Comparison of ENCODE assay signal across 29 mouse cellular contexts in the genomic region with DNA sequence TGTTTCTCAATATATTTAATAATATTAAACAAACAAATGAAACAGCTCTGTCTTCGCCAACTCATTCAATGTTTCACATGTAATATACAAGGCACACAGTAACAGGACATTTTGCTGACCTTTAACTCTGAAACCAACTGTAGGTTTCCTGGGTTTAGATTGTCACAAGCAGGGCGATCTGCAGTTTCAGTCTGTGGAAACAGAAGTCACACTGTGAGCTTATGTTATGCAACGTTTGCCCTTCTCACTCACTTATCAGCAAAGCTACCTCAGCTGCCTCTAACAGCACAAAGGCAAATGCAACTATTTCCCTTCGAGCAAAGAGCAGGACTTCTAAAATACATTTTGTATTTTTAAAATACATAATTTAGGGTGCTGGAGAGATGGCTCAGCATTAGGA.
"Had no signal": no experiment of that assay in that cellular context is flagged by ENCODE, and none has a peak within 500 bp of the region (broad histone marks: within the 10 kb centered on the region; RNA-seq: fewer than 3 reads in every experiment).

No protein-coding gene starts in this region.

- H3K9ac ChIP-seq: limb, embryonic 12.5 days; limb, embryonic 13.5 days; limb, embryonic 15.5 days; liver, embryonic 13.5 days; liver, embryonic 14.5 days; lung, embryonic 14.5 days; lung, embryonic 15.5 days; midbrain, embryonic 12.5 days; midbrain, embryonic 13.5 days; midbrain, embryonic 15.5 days; neural tube, embryonic 12.5 days had no signal

- DNase-seq: layer of hippocampus, postnatal 36 days; left cerebral cortex, postnatal 4 days; liver, embryonic 13.5 days; lung, adult 18-20 months; lung, adult 2 months; lung, embryonic 14.5 days; lung, postnatal 10 days; lung, postnatal 14 days; lung, postnatal 36 days; lung, postnatal 4 days; midbrain, embryonic 14.5 days had no signal

- H3K9me3 ChIP-seq: limb, embryonic 10.5 days; limb, embryonic 12.5 days; limb, embryonic 13.5 days; limb, embryonic 15.5 days; liver, embryonic 13.5 days; lung, embryonic 15.5 days; megakaryocyte, embryonic 14.5 days; midbrain, embryonic 10.5 days; midbrain, embryonic 12.5 days; midbrain, embryonic 13.5 days; midbrain, embryonic 15.5 days; neural tube, embryonic 12.5 days had no signal

- H3K27ac ChIP-seq: left cerebral cortex, adult 2 months; limb, embryonic 10.5 days; limb, embryonic 12.5 days; limb, embryonic 13.5 days; limb, embryonic 15.5 days; liver, embryonic 13.5 days; liver, embryonic 14.5 days; lung, embryonic 15.5 days; macrophage; midbrain, embryonic 10.5 days; midbrain, embryonic 12.5 days; midbrain, embryonic 13.5 days; midbrain, embryonic 15.5 days; neural tube, embryonic 12.5 days had no signal

- H3K27me3 ChIP-seq: limb, embryonic 12.5 days; limb, embryonic 13.5 days; limb, embryonic 15.5 days; liver, embryonic 13.5 days; lung, embryonic 15.5 days; megakaryocyte, embryonic 14.5 days; midbrain, embryonic 12.5 days; midbrain, embryonic 13.5 days; midbrain, embryonic 15.5 days; neural tube, embryonic 12.5 days had no signal

- H3K4me2 ChIP-seq: limb, embryonic 12.5 days; limb, embryonic 13.5 days; limb, embryonic 15.5 days; liver, embryonic 13.5 days; lung, embryonic 14.5 days; lung, embryonic 15.5 days; midbrain, embryonic 11.5 days; midbrain, embryonic 12.5 days; midbrain, embryonic 13.5 days; midbrain, embryonic 15.5 days; neural tube, embryonic 12.5 days had no signal

- H3K4me1 ChIP-seq: limb, embryonic 10.5 days; limb, embryonic 12.5 days; limb, embryonic 13.5 days; limb, embryonic 15.5 days; liver, embryonic 13.5 days; lung, embryonic 15.5 days; midbrain, embryonic 10.5 days; midbrain, embryonic 12.5 days; midbrain, embryonic 13.5 days; midbrain, embryonic 15.5 days; neural tube, embryonic 12.5 days had no signal

- H3K4me3 ChIP-seq: left cerebral cortex, adult 2 months; limb, embryonic 10.5 days; limb, embryonic 12.5 days; limb, embryonic 13.5 days; limb, embryonic 15.5 days; liver, embryonic 13.5 days; lung, embryonic 15.5 days; megakaryocyte, embryonic 14.5 days; midbrain, embryonic 10.5 days; midbrain, embryonic 12.5 days; midbrain, embryonic 13.5 days; midbrain, embryonic 15.5 days; myocyte; neural tube, embryonic 12.5 days had no signal

- ATAC-seq: lung, postnatal 0 days; midbrain, embryonic 13.5 days; midbrain, embryonic 15.5 days; midbrain, embryonic 16.5 days had no signal
